Mouse (Mus musculus) midbrain, embryonic 13.5 days (tissue): ENCODE measurements around the gene Ccdc24. TPM values are rescaled to one million over a fixed set of nuclear protein-coding genes. Genes with fewer than 3 reads are reported as not detected.
A peak's percentile ranks its signal among the peaks of the same experiment; 100 is the strongest.

ENCODE experiments used
- ATAC-seq: fragments of 200-750 bp; cut with Nextera tagmentation; 2 replicates; pipeline ENCODE4 v1.8.0; 2017; ENCODE audit warnings: mild to moderate bottlenecking, moderate TSS enrichment, moderate library complexity
- H3K27ac ChIP-seq: fragments of 300-500 bp; sonication (generic); 2 replicates; pipeline ENCODE4 v1.5.1; 2015; ENCODE audit warnings: inconsistent platforms, mild to moderate bottlenecking, moderate library complexity
- H3K27me3 ChIP-seq: fragments of 300-500 bp; sonication (generic); 2 replicates; pipeline ENCODE4 v1.6.1; 2015; ENCODE audit warnings: mild to moderate bottlenecking, inconsistent platforms
- H3K36me3 ChIP-seq: fragments of 300-500 bp; sonication (generic); 2 replicates; pipeline ENCODE4 v1.6.1; 2015; ENCODE audit warnings: mild to moderate bottlenecking, inconsistent platforms
- H3K4me1 ChIP-seq: fragments of 300-500 bp; sonication (generic); replicated peaks from 2 replicates; pipeline ENCODE4 v1.6.1; 2015; ENCODE audit warnings: inconsistent platforms
- H3K4me2 ChIP-seq: fragments of 300-500 bp; sonication (generic); replicated peaks from 2 replicates; pipeline ENCODE4 v1.6.1; 2015; ENCODE audit warnings: moderate library complexity, mild to moderate bottlenecking, inconsistent platforms
- H3K4me3 ChIP-seq: fragments of 300-500 bp; sonication (generic); replicated peaks from 2 replicates; pipeline ENCODE4 v1.5.1; 2015; ENCODE audit warnings: mild to moderate bottlenecking, inconsistent platforms
- H3K9ac ChIP-seq: fragments of 300-500 bp; sonication (generic); replicated peaks from 2 replicates; pipeline ENCODE4 v1.6.1; 2015; ENCODE audit warnings: mild to moderate bottlenecking, inconsistent platforms
- H3K9me3 ChIP-seq: fragments of 300-500 bp; sonication (generic); 2 replicates; pipeline ENCODE4 v1.6.1; 2016; ENCODE audit warnings: mild to moderate bottlenecking, inconsistent platforms
- WGBS: fragments of 180-500 bp; shearing (Covaris S2); methylation state at CpG from one replicate; pipeline ENCODE4 v1.1.7; 2015; 5-methylcytosine and 5-hydroxymethylcytosine counted together
- polyA plus RNA-seq: library from polyadenylated mRNA; unstranded; fragments of >200 nt; fragmentation: Nextera tagmentation; extraction: Ambion mirVana; gene quantifications from 2 replicates; pipeline ENCODE4 v1.2.1, GENCODE M21; 2015

The Ccdc24 gene
- polyA plus RNA-seq, 1 experiment from 2014 or later = 3.4 TPM

GRCm38 (mm10) chr4:117890750-117891149 is 18.4 kb upstream of the Ccdc24 start:
- peak overlapping the region; percentile 79 for H3K4me3 ChIP-seq
- H3K4me2 ChIP-seq = peak overlapping the region; percentile 95
- H3K27ac ChIP-seq = no peak overlapping the region
- peaks cover 30% of the 10 kb centered on the region for H3K4me1 ChIP-seq
- no peak for ATAC-seq
- peaks cover 37% of the 10 kb centered on the region for H3K36me3 ChIP-seq
- 46% methylated on average over 8 of the region's 8 CpGs for WGBS
- H3K27me3 ChIP-seq = no peaks in the 10 kb centered on the region
- H3K9me3 ChIP-seq = no peaks in the 10 kb centered on the region
- H3K9ac ChIP-seq = peak overlapping the region; percentile 61; the same call in 1 of the 2 replicates

GRCm38 (mm10) chr4:117890031-117890430 is 17.7 kb upstream of the Ccdc24 start:
- H3K4me3 ChIP-seq = no peak overlapping the region
- H3K27ac ChIP-seq = no peak overlapping the region
- no peaks in the 10 kb centered on the region for H3K27me3 ChIP-seq
- no peak overlapping the region for H3K9ac ChIP-seq
- H3K36me3 ChIP-seq = peaks cover 37% of the 10 kb centered on the region
- no peaks in the 10 kb centered on the region for H3K9me3 ChIP-seq
- WGBS = 92% methylated on average over 14 of the region's 14 CpGs
- no peak for ATAC-seq
- H3K4me1 ChIP-seq = peaks cover 37% of the 10 kb centered on the region
- no peak overlapping the region for H3K4me2 ChIP-seq

GRCm38 (mm10) chr4:117889471-117889870 is 17.1 kb upstream of the Ccdc24 start:
- Histone ChIP-seq H3K4me3 (no peak overlapping the region), H3K27ac (no peak overlapping the region), H3K36me3 (peaks cover 37% of the 10 kb centered on the region), H3K9me3 (no peaks in the 10 kb centered on the region), H3K27me3 (no peaks in the 10 kb centered on the region), H3K4me2 (no peak overlapping the region), H3K4me1 (peaks cover 42% of the 10 kb centered on the region), H3K9ac (no peak overlapping the region)
- 92% methylated on average over 15 of the region's 15 CpGs for WGBS
- no peak for ATAC-seq

- no peak overlapping the region for H3K27ac ChIP-seq
- no peak overlapping the region for H3K9ac ChIP-seq
- no peaks in the 10 kb centered on the region for H3K9me3 ChIP-seq
- H3K4me2 ChIP-seq = peak overlapping the region; percentile 93
- H3K4me1 ChIP-seq = peaks cover 53% of the 10 kb centered on the region
- 75% methylated on average over 2 of the region's 2 CpGs for WGBS
- H3K27me3 ChIP-seq = no peaks in the 10 kb centered on the region
- no peak for ATAC-seq
- no peak overlapping the region; the same call in 1 of the 2 replicates for H3K4me3 ChIP-seq
- H3K36me3 ChIP-seq = peaks cover 32% of the 10 kb centered on the region
Observed at GRCm38 (mm10) chr4:117887920-117888319, 15.6 kb upstream of the Ccdc24 start.

- Histone ChIP-seq H3K36me3 (peaks cover 32% of the 10 kb centered on the region), H3K27ac (no peak within 1 kb of the TSS), H3K27me3 (no peaks in the 10 kb centered on the region), H3K4me2 (peak within 1 kb of the TSS; percentile 93), H3K4me3 (peak within 1 kb of the TSS; percentile 96), H3K4me1 (peaks cover 56% of the 10 kb centered on the region), H3K9ac (peak within 1 kb of the TSS; percentile 95), H3K9me3 (no peaks in the 10 kb centered on the region)
- under 1% methylated on average over 37 of the region's 37 CpGs for WGBS
- ATAC-seq = peak; percentile 85
Observed at GRCm38 (mm10) chr4:117887133-117887532, 14.8 kb upstream of the Ccdc24 start, which contains the start of gene Atp6v0b. TSS of gene Atp6v0b (minus strand) at chr4:117887333.

GRCm38 (mm10) chr4:117886644-117887043 is 14.3 kb upstream of the Ccdc24 start:
- Histone ChIP-seq H3K9ac (peak overlapping the region; percentile 95), H3K36me3 (peaks cover 32% of the 10 kb centered on the region), H3K9me3 (no peaks in the 10 kb centered on the region), H3K4me2 (peak overlapping the region; percentile 93), H3K4me3 (peak overlapping the region; percentile 96), H3K4me1 (peaks cover 59% of the 10 kb centered on the region), H3K27me3 (no peaks in the 10 kb centered on the region), H3K27ac (no peak overlapping the region)
- ATAC-seq = no peak
- 3% methylated on average over 23 of the region's 24 CpGs for WGBS

- 84% methylated on average over 9 of the region's 9 CpGs for WGBS
- no peaks in the 10 kb centered on the region for H3K27me3 ChIP-seq
- H3K9me3 ChIP-seq = no peaks in the 10 kb centered on the region
- peaks cover 60% of the 10 kb centered on the region for H3K4me1 ChIP-seq
- no peak overlapping the region for H3K27ac ChIP-seq
- H3K36me3 ChIP-seq = peaks cover 35% of the 10 kb centered on the region
- ATAC-seq = no peak
- peak overlapping the region; percentile 93 for H3K4me2 ChIP-seq
- H3K4me3 ChIP-seq = peak overlapping the region; percentile 96
- H3K9ac ChIP-seq = peak overlapping the region; percentile 95
Observed at GRCm38 (mm10) chr4:117885994-117886393, 13.6 kb upstream of the Ccdc24 start.

GRCm38 (mm10) chr4:117885093-117885492 is 12.7 kb upstream of the Ccdc24 start:
- H3K9ac ChIP-seq = no peak overlapping the region
- ATAC-seq = no peak
- no peak overlapping the region for H3K27ac ChIP-seq
- no peak overlapping the region for H3K4me3 ChIP-seq
- 96% methylated on average over 10 of the region's 10 CpGs for WGBS
- H3K4me2 ChIP-seq = no peak overlapping the region
- H3K4me1 ChIP-seq = peaks cover 63% of the 10 kb centered on the region
- H3K9me3 ChIP-seq = no peaks in the 10 kb centered on the region
- peaks cover 42% of the 10 kb centered on the region for H3K36me3 ChIP-seq
- no peaks in the 10 kb centered on the region for H3K27me3 ChIP-seq

- H3K9ac ChIP-seq = peak overlapping the region; percentile 94
- no peak for ATAC-seq
Observed at GRCm38 (mm10) chr4:117884146-117884545, 11.8 kb upstream of the Ccdc24 start.

GRCm38 (mm10) chr4:117882701-117883691 is 10.6 kb upstream of the Ccdc24 start, which contains the start of gene B4galt2:
TSS of gene B4galt2 (minus strand) at chr4:117883487.
- Histone ChIP-seq H3K27ac (peak within 1 kb of the TSS; percentile 84), H3K36me3 (peaks cover 41% of the 10 kb centered on the region), H3K4me1 (peaks cover 81% of the 10 kb centered on the region), H3K9me3 (no peaks in the 10 kb centered on the region), H3K9ac (peak within 1 kb of the TSS; percentile 94), H3K4me3 (peak within 1 kb of the TSS; percentile 83), H3K27me3 (no peaks in the 10 kb centered on the region), H3K4me2 (peak within 1 kb of the TSS; percentile 88)
- peak; percentile 44 for ATAC-seq
- under 1% methylated on average over 97 of the region's 103 CpGs for WGBS

More at GRCm38 (mm10) chr4:117884146-117884545, 11.8 kb upstream of the Ccdc24 start:
- peaks cover 41% of the 10 kb centered on the region for H3K36me3 ChIP-seq
- H3K4me1 ChIP-seq = peaks cover 72% of the 10 kb centered on the region
- peak overlapping the region; percentile 88 for H3K4me2 ChIP-seq
- H3K27me3 ChIP-seq = no peaks in the 10 kb centered on the region
- H3K9me3 ChIP-seq = no peaks in the 10 kb centered on the region
- 100% methylated on average over 1 of the region's 1 CpGs for WGBS
- H3K27ac ChIP-seq = no peak overlapping the region
- H3K4me3 ChIP-seq = peak overlapping the region; percentile 83

GRCm38 (mm10) chr4:117878703-117879102 is 6.3 kb upstream of the Ccdc24 start:
- Histone ChIP-seq H3K9ac (0 out of 2 replicates have a peak overlapping the region, but pooled peaks have one; percentile 36), H3K9me3 (no peaks in the 10 kb centered on the region), H3K4me3 (no peak overlapping the region), H3K36me3 (peaks cover 65% of the 10 kb centered on the region), H3K4me1 (peaks cover 48% of the 10 kb centered on the region), H3K27me3 (no peaks in the 10 kb centered on the region), H3K4me2 (no peak overlapping the region), H3K27ac (no peak overlapping the region)
- WGBS = 87% methylated on average over 5 of the region's 5 CpGs
- no peak for ATAC-seq

- ATAC-seq = no peak
- 72% methylated on average over 10 of the region's 10 CpGs for WGBS
- Histone ChIP-seq H3K4me1 (peaks cover 45% of the 10 kb centered on the region), H3K9me3 (no peaks in the 10 kb centered on the region), H3K36me3 (peaks cover 69% of the 10 kb centered on the region), H3K4me3 (no peak overlapping the region), H3K9ac (no peak overlapping the region), H3K27me3 (no peaks in the 10 kb centered on the region), H3K4me2 (no peak overlapping the region), H3K27ac (no peak overlapping the region)
Observed at GRCm38 (mm10) chr4:117878301-117878700, 5.9 kb upstream of the Ccdc24 start.
